Mouse (Mus musculus) layer of hippocampus, adult 9-10 months (tissue): ENCODE data around the gene Rgcc.

ENCODE experiments used
- DNase-seq: peaks from one replicate; pipeline ENCODE4 v3.0.0; 2022; ENCODE audit warnings: low spot score

Rgcc gene

DNA sequence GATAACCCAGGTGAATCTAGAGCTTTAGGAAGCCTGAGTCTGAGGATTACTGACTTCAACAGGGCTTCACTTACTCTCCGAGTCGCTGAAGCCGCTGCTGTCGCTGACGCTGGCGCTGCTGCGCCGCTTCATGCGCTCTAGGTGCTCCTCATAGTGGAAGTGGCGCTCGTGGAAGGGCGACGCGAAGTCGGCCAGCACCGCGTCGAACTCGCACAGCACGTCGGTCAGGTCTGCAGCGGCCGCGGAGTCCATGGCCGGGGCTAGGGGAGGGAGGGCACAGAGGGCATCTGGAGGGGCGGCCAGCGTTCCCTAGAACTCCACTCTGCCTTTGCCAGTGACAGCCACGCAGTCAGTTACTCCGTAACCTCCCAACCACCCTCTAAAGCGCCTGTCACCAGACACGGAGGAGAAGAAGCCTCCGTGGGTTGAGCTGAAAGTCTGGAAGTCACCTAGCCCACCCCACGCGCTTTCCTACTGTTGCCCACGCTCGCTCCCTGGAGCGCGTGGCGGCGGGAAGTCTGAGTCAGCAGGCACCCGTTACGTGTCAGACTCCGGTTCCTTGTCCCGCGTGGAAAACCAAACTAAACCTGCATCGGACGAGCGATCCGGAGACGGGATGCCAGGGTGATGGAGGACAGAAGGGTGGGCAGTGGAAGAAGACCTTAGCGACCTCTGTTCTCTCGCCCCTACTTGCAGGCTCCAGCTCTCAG is 649 bp downstream of the Rgcc start:
- no peak for DNase-seq

DNA sequence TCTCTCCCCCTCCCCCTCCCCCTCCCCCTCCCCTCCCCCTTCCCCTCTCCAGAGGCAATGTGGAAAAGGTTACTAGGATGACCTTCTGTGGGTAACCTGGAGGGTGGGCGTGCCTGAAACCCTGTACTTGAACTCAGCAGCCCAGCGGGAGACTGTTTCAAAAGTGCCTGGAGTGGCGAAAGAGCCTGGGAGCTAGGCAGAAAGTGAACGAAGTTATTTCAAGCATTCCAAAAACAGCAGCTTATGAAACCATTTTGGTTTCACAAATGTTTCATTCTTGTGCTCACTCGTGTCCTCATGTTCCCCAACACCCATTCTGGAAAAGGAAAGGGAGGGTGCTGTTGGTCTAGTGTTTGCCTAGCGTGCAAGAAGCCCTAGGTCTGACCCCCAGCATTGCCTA is 1.6 kb downstream of the Rgcc start:
- DNase-seq, result no peak

DNA sequence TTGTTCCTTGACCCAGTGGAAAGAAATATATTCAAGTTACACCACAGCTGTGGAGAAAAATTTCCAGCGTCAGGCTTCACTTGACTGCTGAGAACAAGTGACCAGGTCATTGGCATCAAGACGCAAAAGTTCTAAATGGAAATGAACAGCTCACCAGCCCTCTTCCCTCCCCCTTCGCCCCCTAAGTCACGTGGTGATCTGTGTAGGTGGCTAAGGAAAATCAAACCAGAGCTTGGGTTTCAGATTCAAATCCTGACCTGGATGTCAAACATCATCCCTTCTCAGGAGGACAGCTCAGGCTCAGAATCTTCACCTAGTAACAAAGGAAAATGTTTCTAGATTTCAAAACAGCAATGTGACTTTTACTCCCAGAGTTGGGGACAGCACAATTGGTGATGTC is 2.2 kb downstream of the Rgcc start:
- DNase-seq, result no peak

DNA sequence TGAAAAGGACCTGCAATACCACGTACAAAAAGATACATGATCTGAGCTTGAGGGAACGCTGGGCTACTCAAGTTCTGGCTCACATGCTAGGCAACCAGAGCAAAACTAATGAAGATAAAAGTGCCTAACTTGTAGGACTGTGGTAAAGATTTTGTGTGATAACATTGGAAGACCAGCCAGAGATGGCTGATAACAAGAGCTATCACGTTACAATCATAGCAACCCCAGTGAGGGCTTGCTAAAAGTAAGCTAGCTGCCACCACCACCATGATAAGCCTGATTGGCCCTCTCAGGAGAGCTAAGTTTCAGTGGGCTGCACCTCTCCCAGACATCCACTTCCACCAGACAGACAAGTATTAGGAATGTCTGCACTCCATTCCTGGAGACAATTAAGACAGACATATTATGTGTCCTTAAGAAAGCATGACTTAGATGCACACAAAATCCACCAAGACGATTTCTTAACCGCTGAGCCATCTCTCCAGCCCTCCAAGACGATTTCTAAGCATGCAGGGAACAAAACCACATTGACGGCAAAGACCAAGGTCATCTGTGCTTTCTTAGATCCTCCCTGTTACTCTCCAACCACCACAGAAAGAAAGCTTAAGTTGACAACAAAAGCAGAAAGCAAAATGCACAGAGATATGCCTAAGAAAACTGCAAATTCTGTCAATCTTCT is 3.0 kb downstream of the Rgcc start:
- no peak for DNase-seq

DNA sequence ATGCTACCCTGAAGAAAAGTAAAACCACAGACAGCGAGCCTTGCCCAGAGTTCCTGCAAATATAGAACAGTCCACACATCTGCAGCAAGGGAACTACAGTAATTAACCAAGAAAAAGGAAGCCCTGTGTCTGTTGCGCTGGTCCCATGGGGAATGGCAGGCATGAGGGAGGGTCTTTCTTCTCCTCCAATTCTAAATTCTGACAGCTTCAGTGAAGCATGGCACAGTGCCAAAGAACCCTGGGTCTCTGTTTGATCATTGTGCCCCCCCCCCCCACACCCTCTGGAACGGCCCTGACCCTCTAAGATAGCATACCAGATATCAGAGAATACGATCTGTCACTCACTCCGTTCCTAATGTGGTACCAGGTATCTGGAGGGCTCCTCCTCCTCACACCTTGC is 4.6 kb downstream of the Rgcc start:
- no peak for DNase-seq

DNA sequence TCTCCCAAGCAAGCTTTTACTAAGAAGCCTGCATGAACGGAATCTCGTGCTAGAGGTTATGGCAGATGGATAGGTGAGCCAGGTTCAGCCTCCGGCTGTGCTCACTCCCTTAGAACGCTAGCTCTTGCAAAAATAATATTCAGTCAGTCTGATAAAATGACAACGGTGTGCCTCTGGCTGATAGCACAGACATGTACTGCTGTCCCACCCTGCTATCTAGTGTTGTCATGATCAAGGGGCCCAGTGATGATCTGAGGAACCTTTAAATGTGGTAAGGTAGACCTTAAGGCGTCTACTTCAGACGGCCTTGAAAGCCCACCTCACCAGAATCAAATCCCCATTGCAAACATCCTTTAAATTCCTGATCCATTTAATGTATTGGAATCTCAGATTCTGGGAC is 5.2 kb downstream of the Rgcc start:
- DNase-seq, result no peak

DNA sequence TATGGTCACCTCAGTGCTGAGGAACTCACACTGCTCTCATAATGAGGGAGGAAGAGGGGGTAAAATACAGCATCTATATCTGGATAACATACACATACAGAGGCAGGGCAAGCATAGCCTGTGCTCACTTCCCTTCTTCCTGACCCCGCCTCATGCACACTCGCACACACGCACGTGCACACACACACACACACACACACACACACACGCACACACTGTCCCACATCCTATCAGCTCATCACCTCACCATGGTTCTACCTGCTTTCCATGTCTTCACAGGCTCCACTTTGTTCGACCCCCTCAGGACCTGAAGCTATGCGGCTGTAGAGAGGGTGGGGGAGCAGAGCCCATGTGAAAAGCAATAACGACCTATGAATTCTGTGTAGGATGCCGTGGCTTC is 5.9 kb downstream of the Rgcc start:
- no peak for DNase-seq

DNA sequence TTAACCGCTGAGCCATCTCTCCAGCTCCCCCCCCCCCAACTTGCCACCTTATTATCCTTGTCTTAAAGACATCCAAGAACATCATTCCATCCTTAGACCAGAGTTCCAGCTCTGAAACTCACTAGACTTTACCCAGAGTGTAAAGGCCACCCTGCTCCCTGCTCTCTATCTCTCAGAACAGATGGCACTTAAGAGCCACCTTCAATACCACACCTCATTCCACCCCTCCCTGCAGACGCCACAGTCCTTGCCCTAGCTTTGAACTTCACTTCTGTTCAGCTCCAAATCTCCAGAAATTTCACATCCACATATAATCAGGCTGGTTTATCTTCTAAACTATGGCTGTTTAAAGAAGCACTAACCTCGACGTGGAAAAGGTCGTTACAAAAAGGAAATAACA is 6.5 kb downstream of the Rgcc start:
- no peak for DNase-seq

DNA sequence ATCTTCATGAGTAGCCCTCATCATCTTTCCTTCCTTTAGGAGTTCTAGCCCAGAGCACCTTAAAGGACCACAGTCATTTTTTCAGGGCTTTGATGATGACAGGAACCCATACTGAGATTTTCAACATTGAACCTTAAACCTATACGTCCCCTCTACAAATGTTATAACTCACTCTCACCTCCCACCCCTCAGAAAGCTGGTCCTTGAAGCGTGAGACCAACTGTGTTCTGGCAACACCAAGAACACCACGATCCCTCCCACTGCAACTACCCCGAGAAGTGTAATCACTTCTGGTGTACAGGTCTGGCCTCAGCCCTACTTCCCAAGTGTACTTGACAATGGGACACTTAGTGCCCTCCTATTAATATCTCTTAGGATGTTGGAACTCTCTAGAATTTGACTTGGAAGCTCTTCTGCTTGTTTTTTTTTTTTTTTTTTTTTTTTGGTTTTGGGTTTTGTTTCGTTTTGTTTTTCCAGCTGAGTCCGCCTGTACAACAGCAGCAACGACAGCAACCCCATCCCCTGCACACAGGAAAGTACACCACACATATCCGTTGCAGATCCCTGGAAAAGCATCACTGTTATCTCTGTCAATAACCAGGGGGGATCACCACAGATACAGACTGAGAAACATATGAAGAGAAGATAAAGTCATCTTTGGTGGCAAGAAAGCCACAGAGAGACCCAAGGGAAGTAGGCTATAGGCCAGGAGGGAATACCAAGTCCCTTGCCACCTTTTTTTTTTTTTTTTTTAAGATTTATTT is 7.2 kb downstream of the Rgcc start:
- no peak for DNase-seq

DNA sequence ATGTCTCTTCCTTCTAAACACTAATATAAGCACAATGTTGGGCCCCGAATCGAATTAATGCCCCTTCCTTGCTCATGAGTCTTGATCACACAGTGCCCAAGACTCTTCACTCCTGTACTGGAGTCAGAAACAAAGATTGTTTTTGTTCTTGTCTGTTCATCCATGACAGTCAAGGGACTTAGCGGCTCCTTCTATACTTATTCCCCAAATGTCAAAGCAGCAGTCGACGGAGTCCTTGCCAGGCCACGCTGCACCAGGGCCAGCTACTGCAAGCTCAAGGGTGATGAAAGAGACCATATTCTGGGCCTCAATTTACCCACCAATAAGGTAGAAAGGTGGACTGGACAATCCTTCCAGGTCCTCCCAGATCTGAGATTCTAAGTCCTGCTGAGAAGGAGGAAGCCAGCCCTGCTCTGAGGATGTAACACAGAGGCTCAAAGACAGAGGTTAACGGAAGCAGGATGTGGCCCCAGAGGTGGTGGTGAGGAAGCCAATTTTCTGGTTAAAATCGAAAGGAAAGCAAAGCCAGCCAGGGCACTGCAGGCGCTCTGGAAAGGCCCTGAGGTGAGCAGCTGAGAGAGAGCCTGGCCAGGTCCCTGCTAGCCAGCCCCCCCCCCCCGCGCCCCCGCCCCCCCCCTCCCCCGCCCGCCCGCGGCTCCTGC is 8.2 kb downstream of the Rgcc start:
- no peak for DNase-seq

DNA sequence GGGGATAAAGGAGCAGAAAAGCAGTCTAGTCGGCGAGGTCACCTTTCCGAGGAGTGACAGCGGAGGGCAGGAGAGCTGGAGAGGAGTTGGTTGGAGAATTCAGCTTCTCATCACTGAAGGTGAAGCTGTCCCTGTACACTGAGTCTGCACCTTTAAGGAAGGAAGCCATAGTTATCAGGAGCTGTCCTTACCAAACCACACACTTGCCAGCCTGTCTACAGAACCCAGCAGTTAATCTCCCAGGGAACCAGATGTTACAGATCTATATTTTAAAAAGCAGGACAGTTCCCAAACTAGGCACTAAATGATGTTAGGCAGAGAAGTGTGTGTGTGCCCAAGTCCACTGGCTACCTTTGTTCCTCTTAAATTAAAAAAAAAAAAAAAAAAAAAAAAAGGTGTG is 9.8 kb downstream of the Rgcc start:
- no peak for DNase-seq

DNA sequence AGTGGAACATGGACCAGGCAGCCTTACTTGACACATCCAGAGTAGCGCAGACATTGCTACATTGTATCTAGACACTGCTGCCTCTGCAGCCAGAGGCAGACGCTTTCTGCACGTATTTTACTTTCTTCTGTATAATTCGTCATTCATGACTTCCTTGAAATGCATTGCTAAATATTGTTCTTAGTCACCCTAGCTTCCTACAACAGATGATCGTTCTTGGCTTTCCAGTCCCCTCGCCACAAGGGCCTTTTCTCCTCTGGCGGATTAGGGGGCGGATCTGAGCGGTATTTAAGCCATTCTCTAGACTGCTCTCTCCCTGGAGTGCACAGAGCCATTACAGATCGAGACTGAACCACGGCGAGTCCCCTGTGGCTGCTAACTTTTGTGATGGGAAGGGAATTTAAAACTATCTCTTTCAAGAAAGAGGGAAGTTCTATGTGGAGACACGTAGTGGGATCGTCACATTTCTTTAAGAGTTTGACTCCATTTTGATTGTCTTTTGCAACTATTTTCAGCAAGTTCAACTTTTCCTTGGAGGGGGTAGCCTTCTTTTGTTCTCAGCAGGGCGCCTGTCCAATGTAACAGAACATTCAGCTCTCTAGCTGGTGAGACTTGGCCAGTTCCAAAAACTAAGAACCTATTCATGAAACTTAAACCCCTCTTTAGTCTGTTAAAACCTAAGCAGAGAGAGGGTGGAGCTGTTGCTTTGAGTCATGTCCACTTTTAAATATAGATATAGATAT is 10.6 kb downstream of the Rgcc start:
- DNase-seq, result no peak

DNA sequence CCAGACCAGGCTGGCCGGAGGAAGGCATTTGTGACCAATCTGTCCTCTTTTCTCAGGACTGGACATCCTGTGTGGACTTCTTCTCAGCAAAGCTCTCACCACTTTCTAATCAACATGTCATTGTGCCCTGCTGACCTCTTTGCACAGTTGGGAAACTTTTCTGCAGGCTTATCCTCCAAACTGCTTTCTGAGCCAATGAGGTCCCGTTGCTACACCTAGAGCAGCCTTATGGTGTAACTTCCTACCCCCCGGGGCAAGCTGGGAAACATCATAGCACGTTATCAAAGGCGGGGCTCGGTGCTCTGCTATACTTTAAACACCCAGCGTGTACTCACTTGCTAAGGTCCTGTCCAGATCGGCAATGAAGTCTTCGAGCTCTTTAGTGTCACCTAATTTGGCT is 11.5 kb downstream of the Rgcc start:
- DNase-seq, result no peak

DNA sequence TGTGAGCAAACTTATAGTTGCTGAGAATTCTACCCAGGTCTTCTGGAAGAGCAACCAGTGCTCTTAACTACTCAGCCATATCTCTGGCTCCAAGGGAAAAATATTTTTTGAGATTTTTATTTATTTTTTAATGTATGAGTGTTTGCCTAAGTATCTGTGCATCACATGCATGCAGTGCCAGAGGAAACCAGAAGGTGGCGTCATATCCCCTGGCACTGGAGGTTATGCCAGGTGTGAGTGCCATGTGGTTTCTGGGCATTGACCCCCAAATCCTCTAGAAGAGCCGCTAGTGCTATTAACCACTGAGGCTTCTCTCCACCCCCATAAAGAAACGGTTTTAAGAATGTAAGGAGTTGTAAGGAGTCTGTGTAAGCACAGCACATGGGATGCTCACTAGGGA is 13.2 kb downstream of the Rgcc start:
- DNase-seq, result no peak

DNA sequence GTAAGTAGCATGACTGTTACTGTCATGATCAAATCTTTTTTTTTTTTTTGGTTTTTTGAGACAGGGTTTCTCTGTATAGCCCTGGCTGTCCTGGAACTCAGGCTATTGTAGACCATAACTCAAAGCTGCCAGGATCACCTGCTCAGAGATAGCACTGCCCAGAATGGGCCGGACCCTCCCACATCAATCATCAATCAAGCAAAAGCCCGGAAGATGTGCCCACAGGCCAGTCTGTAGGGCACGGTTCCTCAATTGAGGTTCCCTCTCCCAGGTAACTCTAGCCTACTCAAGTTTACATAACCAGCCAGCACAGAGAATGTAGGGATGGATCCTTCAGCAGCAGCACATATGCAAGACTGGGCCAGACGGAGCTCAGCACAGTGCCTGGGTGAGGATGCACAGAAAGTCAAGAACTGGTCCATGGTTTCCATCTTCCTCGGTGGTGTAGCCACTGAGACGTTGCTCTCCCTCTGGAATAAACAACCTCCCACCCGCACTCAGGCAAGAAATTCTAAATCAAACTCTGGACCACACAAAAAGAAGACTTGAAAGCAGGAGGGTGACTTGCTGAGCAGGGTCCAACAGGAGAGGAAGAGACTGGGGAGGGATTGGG is 14.1 kb downstream of the Rgcc start:
- no peak for DNase-seq

DNA sequence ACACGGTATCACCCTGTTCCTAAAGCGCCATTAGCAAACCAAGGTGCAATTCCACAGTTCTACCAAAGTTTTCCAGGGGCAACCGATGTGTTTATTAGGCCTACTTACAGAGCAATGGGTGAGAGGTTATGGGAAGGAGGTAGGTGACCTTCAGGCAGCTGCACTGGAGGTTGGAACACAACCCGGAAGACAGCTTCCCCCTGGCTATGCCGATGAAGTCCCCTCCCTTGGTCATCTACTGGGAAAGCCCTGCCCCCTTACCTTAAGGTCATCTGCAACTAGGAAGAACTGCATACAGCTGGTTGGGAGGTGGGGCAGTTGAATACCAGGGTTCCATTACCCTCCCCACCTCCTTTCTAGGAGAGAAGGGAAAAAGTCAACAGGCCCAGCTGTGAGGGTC is 15.9 kb downstream of the Rgcc start:
- DNase-seq, result no peak

DNA sequence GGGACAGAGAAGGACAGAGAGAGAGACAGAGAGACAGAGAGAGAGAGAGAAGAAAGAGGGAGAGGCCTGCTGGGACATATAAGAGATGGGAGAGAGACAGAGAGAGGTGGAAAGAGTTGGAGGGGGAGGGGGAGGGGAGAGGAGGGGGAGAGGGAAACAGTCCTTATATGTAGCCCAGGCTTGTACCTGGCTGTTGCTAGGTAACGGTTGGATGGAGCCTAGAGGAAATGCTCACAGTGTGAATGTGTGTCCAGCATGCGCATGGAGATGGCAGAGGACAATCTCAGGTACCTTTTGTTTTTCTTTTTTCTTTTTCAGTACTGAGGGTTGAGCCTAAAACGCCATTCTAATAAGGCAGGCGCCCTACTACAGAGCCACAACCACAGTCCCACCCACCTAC is 16.8 kb downstream of the Rgcc start:
- DNase-seq, result no peak

DNA sequence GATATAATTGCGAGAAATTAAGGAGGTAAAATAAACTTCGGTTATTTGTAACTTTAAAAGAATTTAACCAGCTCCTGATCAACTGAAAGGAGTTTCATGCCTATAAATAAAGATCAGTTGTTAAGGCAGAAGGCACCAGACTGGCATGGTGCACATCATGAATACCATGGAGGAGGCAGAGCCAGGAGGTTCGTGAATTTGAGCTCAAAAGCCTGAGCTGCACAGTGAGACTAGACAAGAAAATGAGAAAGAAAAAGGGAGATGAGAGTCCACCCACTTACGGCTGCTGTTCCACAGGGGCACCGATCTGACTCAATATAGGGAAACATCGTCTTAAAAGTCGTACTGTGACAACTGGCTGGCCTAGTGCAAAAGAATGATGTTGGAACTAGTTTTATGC is 17.5 kb downstream of the Rgcc start:
- no peak for DNase-seq

DNA sequence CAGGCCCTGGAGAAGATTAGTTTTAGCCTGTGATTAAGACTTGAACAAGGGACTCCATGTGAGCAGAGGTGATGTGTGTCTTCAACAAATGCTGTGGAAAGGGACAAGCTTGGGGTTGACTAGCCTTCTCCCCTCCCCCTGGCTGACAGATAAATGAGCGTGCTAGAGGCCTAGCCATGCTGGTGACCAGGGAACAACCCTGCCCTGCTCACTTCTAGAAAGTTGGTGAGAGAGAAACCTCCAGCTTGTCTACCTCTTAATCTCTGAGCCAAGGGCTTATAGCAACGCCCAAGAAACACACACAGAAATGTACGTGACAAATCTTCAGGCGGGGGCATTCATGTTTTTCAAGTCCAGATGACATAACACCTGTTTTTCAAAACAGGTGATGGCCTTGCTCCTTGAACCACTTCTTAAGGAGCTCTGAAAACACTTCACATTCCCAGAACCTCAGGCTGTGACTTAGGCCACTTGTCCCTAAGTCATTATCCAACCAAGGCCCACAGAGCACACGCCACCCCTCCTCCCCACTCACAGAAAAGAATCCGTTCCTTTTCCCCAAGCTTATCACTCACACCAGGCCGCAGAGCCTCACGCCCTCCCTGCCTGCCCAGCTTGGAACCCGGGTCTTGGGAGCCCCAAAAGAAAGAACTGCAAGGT is 19.4 kb downstream of the Rgcc start:
- no peak for DNase-seq

DNA sequence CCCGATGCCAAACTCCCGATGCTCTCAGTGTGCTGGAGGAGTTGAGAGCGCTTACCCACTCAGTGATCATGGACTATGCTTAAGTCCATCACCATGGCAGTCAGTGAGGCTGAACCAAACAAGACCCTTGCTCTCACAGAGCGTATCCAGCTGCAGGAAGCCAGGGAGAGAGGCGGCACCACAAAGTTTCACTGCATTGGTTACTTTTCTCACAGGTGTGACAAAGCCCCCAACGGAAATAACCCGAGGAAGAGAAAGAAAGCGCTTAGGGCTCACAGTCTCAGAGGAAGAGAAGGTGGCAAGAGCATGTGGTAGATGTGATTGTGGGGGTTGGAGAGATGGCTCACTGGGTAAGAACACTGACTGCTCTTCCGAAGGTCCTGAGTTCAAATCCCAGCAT is 21.0 kb downstream of the Rgcc start:
- DNase-seq, result no peak

DNA sequence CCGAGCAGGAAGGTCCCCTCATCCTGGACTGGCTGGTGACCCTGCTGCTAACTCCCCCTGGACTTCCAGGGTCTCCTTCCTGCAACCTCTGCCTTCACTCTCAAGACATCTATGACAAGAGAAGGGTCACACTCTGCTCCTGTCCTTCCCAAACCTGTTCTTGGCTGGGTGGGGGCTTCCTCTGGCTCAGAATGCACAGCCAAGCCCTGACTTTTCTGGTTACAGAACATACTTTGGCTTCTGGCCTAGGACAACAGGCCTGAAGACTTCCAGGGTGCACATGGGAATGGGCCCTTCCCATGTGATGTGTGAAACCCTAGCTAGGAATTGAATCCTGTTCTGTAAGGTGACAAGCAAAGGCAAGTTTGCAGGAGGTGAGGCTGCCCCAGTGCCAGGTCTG is 22.0 kb downstream of the Rgcc start:
- DNase-seq, result no peak
